Mouse (Mus musculus): Measurements from ENCODE around the gene Kcnj1. TPM values are rescaled to one million over a fixed set of nuclear protein-coding genes. Genes with fewer than 3 reads are reported as not detected.
A peak's percentile ranks its signal among the peaks of the same experiment; 100 is the strongest.

Kcnj1 gene
- polyA plus RNA-seq (2014; fragmentation: Nextera tagmentation; extraction: Ambion mirVana) = not detected in 2 replicates

DNA sequence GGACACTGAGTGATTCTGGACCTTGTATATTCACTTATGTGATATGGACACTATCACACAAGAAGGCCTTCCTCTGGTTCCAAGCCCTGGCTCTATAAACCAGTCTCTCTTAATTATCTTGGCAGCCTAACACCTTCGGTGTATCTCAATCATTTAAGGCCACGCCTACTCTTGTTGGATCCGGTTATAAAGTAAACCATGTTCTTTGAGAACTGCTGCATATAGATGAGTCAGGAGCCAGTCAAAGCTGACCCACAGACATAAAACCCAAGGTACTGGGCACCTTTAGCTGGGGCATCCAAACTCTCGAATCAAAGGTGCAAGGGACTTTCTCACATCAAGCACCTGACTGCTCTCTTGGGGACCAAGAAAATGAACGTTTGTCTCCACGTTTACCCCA, at the start of gene Kcnj1:
TSS of gene Kcnj1 (plus strand) at position 292 of the 400 bp plus-strand sequence.
- H3K4me2 ChIP-seq (replicated peaks; ENCODE audit: low read depth, low read length) = no peak within 1 kb of the TSS
- no peak within 1 kb of the TSS for H3K4me3 ChIP-seq (ENCODE audit: low read depth, low read length)
- ATAC-seq (ENCODE audit: insufficient number of reproducible peaks, insufficient read depth, low FRiP score, low read depth) = no peak
- H3K9me3 ChIP-seq (ENCODE audit: control insufficient read depth, low read depth, low read length) = no peaks in the 10 kb centered on the region
- 72% methylated on average over 6 of the region's 6 CpGs for WGBS
- no peaks in the 10 kb centered on the region for H3K27me3 ChIP-seq (ENCODE audit: control insufficient read depth, insufficient read depth, low read length)
- H3K9ac ChIP-seq (replicated peaks; ENCODE audit: low read depth, low read length) = no peak within 1 kb of the TSS
- H3K4me1 ChIP-seq (ENCODE audit: control insufficient read depth, insufficient read depth, low read length) = no peaks in the 10 kb centered on the region
- H3K27ac ChIP-seq (ENCODE audit: low read length) = no peak within 1 kb of the TSS
- H3K36me3 ChIP-seq (ENCODE audit: control insufficient read depth, insufficient read depth, low read length) = no peaks in the 10 kb centered on the region

DNA sequence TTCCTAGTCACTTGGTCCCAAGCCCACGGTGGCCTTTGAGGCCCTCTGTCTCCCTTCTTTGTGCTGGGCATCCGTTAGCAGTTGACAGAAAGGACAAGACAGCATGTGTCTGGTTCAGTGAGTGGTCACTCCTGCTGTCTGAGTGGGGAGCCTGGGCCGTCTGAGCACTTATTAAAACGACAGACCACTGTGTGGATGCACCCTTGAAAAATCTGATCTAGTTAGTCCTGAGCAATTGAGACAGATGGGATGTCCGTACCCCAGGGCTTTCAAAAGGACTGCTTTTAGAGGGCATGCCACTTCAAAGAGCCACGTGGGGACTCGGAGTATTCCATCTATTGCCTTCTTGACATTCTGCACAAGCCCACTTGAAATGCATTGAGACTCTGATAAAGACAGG, 48.7 kb upstream of the Kcnj1 start:
- Histone ChIP-seq H3K27me3 (ENCODE audit: control insufficient read depth, insufficient read depth, low read length) (no peaks in the 10 kb centered on the region), H3K9ac (replicated peaks; ENCODE audit: low read depth, low read length) (no peak overlapping the region), H3K36me3 (ENCODE audit: control insufficient read depth, insufficient read depth, low read length) (no peaks in the 10 kb centered on the region), H3K4me1 (ENCODE audit: control insufficient read depth, insufficient read depth, low read length) (peaks cover 4% of the 10 kb centered on the region; the same call in 1 of the 2 replicates), H3K4me3 (ENCODE audit: low read depth, low read length) (no peak overlapping the region), H3K4me2 (replicated peaks; ENCODE audit: low read depth, low read length) (no peak overlapping the region), H3K27ac (ENCODE audit: low read length) (no peak overlapping the region), H3K9me3 (ENCODE audit: control insufficient read depth, low read depth, low read length) (no peaks in the 10 kb centered on the region)
- 69% methylated on average over 7 of the region's 7 CpGs for WGBS
- no peak for ATAC-seq (ENCODE audit: insufficient number of reproducible peaks, insufficient read depth, low FRiP score, low read depth)

DNA sequence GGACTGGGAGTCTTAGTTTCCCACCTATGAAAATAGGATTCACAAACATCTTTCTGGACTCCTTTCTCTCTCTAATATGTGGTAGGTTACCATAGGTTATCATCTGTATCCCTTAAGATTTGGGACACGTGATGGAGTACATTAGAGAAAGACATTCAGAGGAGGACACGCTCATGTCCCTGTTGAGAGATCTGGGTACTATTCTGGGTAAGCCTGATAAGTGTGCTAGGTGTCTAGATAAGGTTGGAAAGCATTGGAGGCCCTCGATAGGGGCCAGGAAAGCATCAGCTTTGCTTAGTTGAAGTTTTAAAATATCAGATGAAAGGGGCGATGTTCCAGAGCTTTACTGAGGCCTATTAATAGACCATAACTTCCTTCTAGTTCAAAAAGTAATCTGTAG, 43.5 kb upstream of the Kcnj1 start:
- H3K4me1 ChIP-seq (ENCODE audit: control insufficient read depth, insufficient read depth, low read length) = no peaks in the 10 kb centered on the region
- no peaks in the 10 kb centered on the region for H3K36me3 ChIP-seq (ENCODE audit: control insufficient read depth, insufficient read depth, low read length)
- H3K4me3 ChIP-seq (ENCODE audit: low read depth, low read length) = no peak overlapping the region
- no peaks in the 10 kb centered on the region for H3K9me3 ChIP-seq (ENCODE audit: control insufficient read depth, low read depth, low read length)
- no peak for ATAC-seq (ENCODE audit: insufficient number of reproducible peaks, insufficient read depth, low FRiP score, low read depth)
- WGBS = 86% methylated on average over 4 of the region's 4 CpGs
- H3K4me2 ChIP-seq (replicated peaks; ENCODE audit: low read depth, low read length) = no peak overlapping the region
- no peaks in the 10 kb centered on the region for H3K27me3 ChIP-seq (ENCODE audit: control insufficient read depth, insufficient read depth, low read length)
- H3K9ac ChIP-seq (replicated peaks; ENCODE audit: low read depth, low read length) = no peak overlapping the region
- H3K27ac ChIP-seq (ENCODE audit: low read length) = no peak overlapping the region

- Histone ChIP-seq H3K4me2 (replicated peaks; ENCODE audit: low read depth, low read length) (no peak overlapping the region), H3K9me3 (ENCODE audit: control insufficient read depth, low read depth, low read length) (no peaks in the 10 kb centered on the region), H3K4me3 (ENCODE audit: low read depth, low read length) (no peak overlapping the region), H3K27ac (ENCODE audit: low read length) (no peak overlapping the region), H3K27me3 (ENCODE audit: control insufficient read depth, insufficient read depth, low read length) (no peaks in the 10 kb centered on the region), H3K4me1 (ENCODE audit: control insufficient read depth, insufficient read depth, low read length) (no peaks in the 10 kb centered on the region), H3K9ac (replicated peaks; ENCODE audit: low read depth, low read length) (no peak overlapping the region), H3K36me3 (ENCODE audit: control insufficient read depth, insufficient read depth, low read length) (no peaks in the 10 kb centered on the region)
- 79% methylated on average over 5 of the region's 5 CpGs for WGBS
- ATAC-seq (ENCODE audit: insufficient number of reproducible peaks, insufficient read depth, low FRiP score, low read depth) = no peak
These were observed 41.1 kb upstream of the Kcnj1 start for GRCm38 (mm10) chr9:32331162-32331561.

DNA sequence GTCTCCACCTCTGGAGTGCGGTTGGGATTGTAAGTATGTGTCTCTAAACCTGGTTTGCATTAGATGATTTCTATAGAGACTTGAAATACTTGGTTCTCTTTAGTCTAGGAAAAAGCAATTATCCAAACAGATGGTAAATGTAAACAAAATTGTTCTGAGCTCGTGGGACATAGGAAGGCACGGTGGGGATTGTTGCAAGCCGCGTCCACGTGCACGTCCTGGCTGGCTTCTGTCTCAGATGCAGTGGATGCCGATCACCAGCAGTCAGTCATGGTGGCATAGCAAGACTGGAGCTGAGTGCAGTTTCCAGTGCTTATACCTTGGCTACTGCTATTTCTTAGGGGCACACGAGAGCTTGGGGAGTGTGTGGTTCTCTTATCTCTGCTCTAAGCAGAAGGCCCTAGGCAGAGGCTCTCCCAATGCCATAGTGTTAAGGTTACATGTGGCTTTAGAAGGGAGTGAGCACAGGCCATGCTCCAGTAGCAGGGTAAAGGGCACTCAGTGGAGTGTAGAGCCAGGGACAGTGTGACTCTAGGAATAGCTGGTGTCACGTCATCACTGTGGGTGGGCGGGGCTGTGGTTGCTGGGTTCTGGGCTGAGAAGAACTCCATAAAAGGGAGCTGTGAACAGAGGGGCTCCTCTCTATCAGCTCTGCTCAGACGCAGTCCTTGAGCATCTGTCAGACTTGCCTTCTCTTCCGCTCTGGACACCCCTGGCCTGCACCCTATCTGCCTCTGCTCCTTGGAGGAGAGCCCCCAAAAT, 36.7 kb upstream of the Kcnj1 start:
- no peak for ATAC-seq (ENCODE audit: insufficient number of reproducible peaks, insufficient read depth, low FRiP score, low read depth)
- Histone ChIP-seq H3K9ac (replicated peaks; ENCODE audit: low read depth, low read length) (no peak overlapping the region), H3K36me3 (ENCODE audit: control insufficient read depth, insufficient read depth, low read length) (no peaks in the 10 kb centered on the region), H3K4me3 (ENCODE audit: low read depth, low read length) (no peak overlapping the region), H3K27me3 (ENCODE audit: control insufficient read depth, insufficient read depth, low read length) (no peaks in the 10 kb centered on the region), H3K4me2 (replicated peaks; ENCODE audit: low read depth, low read length) (no peak overlapping the region), H3K4me1 (ENCODE audit: control insufficient read depth, insufficient read depth, low read length) (no peaks in the 10 kb centered on the region), H3K9me3 (ENCODE audit: control insufficient read depth, low read depth, low read length) (no peaks in the 10 kb centered on the region), H3K27ac (ENCODE audit: low read length) (no peak overlapping the region)
- whole genome bisulfite sequencing = 60% methylated on average over 13 of the region's 13 CpGs

DNA sequence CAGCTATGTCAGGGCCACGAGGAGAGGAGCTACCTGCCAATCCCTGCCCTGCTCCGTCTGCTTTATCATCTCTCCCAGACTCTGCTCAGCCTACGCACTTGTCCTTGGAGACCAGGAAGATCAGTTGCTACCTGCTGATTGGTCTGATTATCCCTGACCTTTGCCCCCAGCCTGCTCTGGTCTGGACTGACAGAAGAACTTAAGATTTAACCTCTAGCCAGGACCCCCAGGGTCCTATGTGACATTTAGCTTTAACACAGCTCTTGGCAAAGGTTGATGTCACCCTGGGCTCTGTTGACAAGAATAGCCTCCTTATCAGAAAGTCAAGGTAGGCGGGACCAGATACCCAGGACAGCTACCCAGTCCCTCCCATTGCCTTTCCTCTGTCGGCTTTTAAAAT, 31.5 kb upstream of the Kcnj1 start:
- Histone ChIP-seq H3K27me3 (ENCODE audit: control insufficient read depth, insufficient read depth, low read length) (peaks cover 27% of the 10 kb centered on the region), H3K9ac (replicated peaks; ENCODE audit: low read depth, low read length) (no peak overlapping the region), H3K4me3 (ENCODE audit: low read depth, low read length) (no peak overlapping the region), H3K36me3 (ENCODE audit: control insufficient read depth, insufficient read depth, low read length) (no peaks in the 10 kb centered on the region), H3K4me2 (replicated peaks; ENCODE audit: low read depth, low read length) (no peak overlapping the region), H3K27ac (ENCODE audit: low read length) (no peak overlapping the region), H3K4me1 (ENCODE audit: control insufficient read depth, insufficient read depth, low read length) (peaks cover 7% of the 10 kb centered on the region; the same call in 1 of the 2 replicates), H3K9me3 (ENCODE audit: control insufficient read depth, low read depth, low read length) (no peaks in the 10 kb centered on the region)
- 33% methylated on average over 5 of the region's 5 CpGs for WGBS
- ATAC-seq (ENCODE audit: insufficient number of reproducible peaks, insufficient read depth, low FRiP score, low read depth) = 0 out of 2 replicates have a peak, but pooled peaks have one; percentile 42

DNA sequence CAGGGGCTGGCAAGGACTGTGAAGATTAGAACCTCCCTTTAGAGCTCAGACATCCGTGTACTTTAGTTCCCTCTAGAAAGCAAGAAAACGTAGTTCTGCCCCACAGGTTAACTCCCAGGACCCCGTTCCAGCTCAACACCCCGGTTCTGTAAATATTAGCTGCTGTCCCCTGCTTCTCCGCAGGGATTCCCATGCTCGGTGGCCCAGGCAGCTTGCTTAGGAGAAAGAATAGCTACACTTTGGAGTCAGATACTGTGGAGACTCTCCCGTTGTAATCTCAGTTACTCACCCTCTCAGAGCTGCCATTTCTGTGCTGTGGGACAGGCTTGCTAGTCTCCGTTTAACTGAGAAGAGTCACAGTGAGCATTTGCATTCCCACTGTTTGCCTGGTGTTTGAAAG, 29.4 kb upstream of the Kcnj1 start:
- no peak for ATAC-seq (ENCODE audit: insufficient number of reproducible peaks, insufficient read depth, low FRiP score, low read depth)
- H3K36me3 ChIP-seq (ENCODE audit: control insufficient read depth, insufficient read depth, low read length) = no peaks in the 10 kb centered on the region
- peaks cover 7% of the 10 kb centered on the region; the same call in 1 of the 2 replicates for H3K4me1 ChIP-seq (ENCODE audit: control insufficient read depth, insufficient read depth, low read length)
- WGBS = 16% methylated on average over 8 of the region's 8 CpGs
- no peak overlapping the region for H3K4me2 ChIP-seq (replicated peaks; ENCODE audit: low read depth, low read length)
- no peak overlapping the region for H3K27ac ChIP-seq (ENCODE audit: low read length)
- no peaks in the 10 kb centered on the region for H3K9me3 ChIP-seq (ENCODE audit: control insufficient read depth, low read depth, low read length)
- H3K4me3 ChIP-seq (ENCODE audit: low read depth, low read length) = no peak overlapping the region
- H3K27me3 ChIP-seq (ENCODE audit: control insufficient read depth, insufficient read depth, low read length) = peaks cover 31% of the 10 kb centered on the region
- no peak overlapping the region for H3K9ac ChIP-seq (replicated peaks; ENCODE audit: low read depth, low read length)

- H3K9ac ChIP-seq (replicated peaks; ENCODE audit: low read depth, low read length) = no peak within 1 kb of the TSS
- H3K9me3 ChIP-seq (ENCODE audit: control insufficient read depth, low read depth, low read length) = no peaks in the 10 kb centered on the region
- H3K27me3 ChIP-seq (ENCODE audit: control insufficient read depth, insufficient read depth, low read length) = peaks cover 31% of the 10 kb centered on the region
- 3% methylated on average over 19 of the region's 20 CpGs for WGBS
- no peaks in the 10 kb centered on the region for H3K36me3 ChIP-seq (ENCODE audit: control insufficient read depth, insufficient read depth, low read length)
- peak within 1 kb of the TSS; percentile 24 for H3K4me3 ChIP-seq (ENCODE audit: low read depth, low read length)
- ATAC-seq (ENCODE audit: insufficient number of reproducible peaks, insufficient read depth, low FRiP score, low read depth) = no peak
- peaks cover 7% of the 10 kb centered on the region; the same call in 1 of the 2 replicates for H3K4me1 ChIP-seq (ENCODE audit: control insufficient read depth, insufficient read depth, low read length)
- H3K4me2 ChIP-seq (replicated peaks; ENCODE audit: low read depth, low read length) = peak within 1 kb of the TSS; percentile 42
- no peak within 1 kb of the TSS for H3K27ac ChIP-seq (ENCODE audit: low read length)
These were observed 28.2 kb upstream of the Kcnj1 start, which contains the start of gene Kcnj5 for GRCm38 (mm10) chr9:32344051-32344450. Gene Kcnj5 (minus strand): TSS chr9:32344350.
